Mouse (Mus musculus) ES-Bruce4 (cell line): ENCODE results near the gene 5530401A14Rik.

Source experiments
- CTCF ChIP-seq: IDR thresholded peaks from one replicate; pipeline ENCODE4 v1.8.1; 2011; ENCODE audit warnings: low read depth, low read length
- EP300 ChIP-seq: IDR thresholded peaks from 2 replicates; pipeline ENCODE4 v1.6.1; 2011; ENCODE audit warnings: low read depth, low read length; ENCODE audit not compliant: insufficient read depth
- POLR2A ChIP-seq: IDR thresholded peaks from one replicate; pipeline ENCODE4 v1.8.1; 2011; ENCODE audit warnings: low read length; ENCODE audit not compliant: insufficient read depth

DNA sequence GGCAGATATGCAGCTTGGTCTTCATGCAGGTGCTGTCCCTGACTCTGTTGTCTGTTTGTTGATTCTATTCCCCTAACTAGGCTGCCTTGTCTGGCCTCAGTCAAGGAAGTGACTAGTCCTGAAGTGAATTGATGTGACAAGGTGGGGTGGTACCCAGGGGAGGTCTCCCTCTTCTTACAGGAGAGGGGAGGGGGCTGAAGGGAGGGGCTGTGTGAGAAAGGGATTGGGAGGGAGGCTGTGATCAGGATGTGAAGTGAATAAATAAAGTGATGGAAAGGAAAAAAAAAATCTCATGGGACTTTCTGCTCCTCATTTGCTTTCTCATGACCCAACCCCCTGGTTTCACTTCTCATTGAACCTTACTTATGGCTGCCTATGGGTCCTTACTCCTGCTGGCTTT lies 41.8 kb downstream of the 5530401A14Rik start:
- TF ChIP-seq CTCF: no peak
- TF ChIP-seq POLR2A: no peak
- TF ChIP-seq EP300: no peak
